Mouse (Mus musculus) c-Kit-negative CD71-positive TER-119-positive erythroid progenitor cells, embryonic 14.5 days (primary cell): ENCODE measurements around the gene Cbl.
"Not testable (repeated sequence)": the region's sequence is repeated elsewhere in the genome, so short reads cannot be mapped to it uniquely, and the experiment has no call there.

ENCODE experiments used
- DNase-seq: peaks from one replicate; pipeline ENCODE4 v3.0.0-alpha.2; 2013; ENCODE audit warnings: low read depth, low spot score

Gene Cbl

GRCm38 (mm10) chr9:44130581-44131275 lies 103.1 kb downstream of the Cbl start:
- DNase-seq, result no peak

DNA sequence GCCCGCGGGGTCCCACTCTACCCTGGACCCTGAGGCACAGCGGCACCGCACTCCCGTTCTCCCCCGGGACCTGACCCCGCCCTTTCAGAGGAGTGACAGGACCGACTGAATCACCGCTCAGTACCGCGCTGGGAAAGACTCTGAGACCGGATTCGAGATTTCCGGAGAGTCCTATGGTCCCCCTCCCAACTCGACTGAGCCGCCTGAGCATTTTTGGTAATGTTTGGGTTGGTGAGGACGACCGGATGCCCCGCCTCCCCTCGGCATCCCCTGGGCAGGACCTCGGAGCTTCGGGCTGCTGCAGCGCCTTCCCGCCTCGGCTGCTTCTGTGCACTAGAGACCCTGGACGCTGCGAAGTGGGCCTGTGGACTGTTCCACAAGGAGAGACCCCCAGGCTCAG lies 103.8 kb downstream of the Cbl start:
- DNase-seq, result no peak

- no peak for DNase-seq
Measured at GRCm38 (mm10) chr9:44129633-44130032, 104.2 kb downstream of the Cbl start.

DNA sequence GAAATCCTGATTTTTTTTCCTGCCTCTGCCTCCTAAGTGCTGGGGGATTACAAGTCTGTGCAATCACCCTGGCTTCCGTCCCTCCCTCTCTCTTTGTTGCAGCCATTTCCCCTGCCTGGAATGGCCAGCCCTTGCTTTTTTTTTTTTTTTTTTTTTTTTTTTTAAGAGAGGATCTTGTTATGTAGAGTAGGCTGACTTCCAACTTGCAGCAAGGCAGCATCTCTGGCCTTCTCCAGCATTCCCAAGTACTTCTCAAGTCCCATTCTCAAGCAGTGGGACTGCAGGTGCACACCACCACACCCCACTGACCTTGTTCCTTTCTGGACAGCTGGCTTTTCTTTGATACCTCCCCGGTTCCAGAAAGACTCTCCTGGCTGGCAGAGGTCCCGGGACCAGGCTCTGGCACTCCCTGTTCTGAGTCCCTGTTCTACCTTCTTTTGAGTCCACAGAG lies 106.5 kb downstream of the Cbl start:
- DNase-seq, result no peak

- no peak for DNase-seq
Measured at GRCm38 (mm10) chr9:44126746-44127145, 107.1 kb downstream of the Cbl start.

DNA sequence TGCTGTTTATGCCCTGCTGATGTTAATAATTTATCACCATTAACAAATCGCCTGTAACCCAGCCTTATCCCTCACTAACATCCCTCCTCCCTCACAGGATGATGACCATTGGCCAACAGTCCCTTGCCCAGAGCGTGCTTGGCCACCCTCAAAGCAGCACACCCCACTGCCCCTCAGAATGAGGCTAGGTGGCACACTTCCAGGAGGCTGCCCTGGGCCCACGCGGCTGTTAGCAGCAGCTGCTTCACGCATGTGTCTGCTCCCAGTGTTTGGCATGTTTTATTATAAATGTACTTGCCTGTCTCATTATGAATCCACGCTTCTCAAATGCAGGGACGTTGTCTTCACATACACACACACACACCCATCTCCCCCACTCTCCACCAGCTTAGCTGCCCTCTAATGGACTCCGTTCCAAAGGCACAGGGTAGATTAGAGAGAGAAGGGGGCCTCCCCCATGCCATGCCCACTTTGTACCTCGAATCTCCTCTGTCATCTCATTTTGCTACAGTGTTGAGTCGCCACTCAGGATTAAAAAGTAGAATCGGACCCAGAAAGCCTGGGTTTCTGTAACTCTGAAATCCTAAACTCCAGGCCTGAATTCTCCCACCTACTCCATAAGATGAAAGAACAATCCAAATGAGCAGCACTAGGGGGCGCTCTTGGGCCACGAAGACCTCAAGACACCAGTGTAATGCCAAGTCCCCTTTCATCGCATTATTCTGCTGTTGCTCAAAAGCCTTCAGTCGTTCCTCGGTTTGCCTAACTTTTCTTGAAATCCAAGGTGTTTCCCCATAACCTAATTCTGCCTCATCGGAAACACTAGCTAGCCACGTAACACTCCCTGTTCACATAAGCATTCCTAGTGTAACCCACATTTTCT lies 108.1 kb downstream of the Cbl start:
- DNase-seq, result peak; percentile 61

- DNase-seq, result no peak
Measured at GRCm38 (mm10) chr9:44125026-44125425, 108.8 kb downstream of the Cbl start.

DNA sequence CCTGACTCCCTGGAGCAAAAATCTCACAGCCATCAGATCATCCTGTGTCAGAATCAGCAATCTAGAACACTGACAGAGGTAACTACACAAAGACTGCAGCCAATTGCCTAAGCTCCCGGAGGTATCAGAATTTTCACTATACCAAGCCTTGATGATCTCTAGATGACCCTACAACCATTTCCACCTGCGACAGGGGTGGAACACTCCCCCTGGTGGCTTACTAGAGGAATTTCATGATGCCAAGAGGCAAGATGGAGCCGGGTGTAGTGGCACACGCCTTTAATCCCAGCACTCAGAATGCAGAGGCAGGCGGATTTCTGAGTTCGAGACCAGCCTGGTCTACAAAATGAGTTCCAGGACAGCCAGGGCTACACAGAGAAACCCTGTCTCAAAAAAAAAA lies 109.5 kb downstream of the Cbl start:
- DNase-seq, result no peak

GRCm38 (mm10) chr9:44119948-44120465 lies 113.8 kb downstream of the Cbl start:
- DNase-seq, result no peak

DNA sequence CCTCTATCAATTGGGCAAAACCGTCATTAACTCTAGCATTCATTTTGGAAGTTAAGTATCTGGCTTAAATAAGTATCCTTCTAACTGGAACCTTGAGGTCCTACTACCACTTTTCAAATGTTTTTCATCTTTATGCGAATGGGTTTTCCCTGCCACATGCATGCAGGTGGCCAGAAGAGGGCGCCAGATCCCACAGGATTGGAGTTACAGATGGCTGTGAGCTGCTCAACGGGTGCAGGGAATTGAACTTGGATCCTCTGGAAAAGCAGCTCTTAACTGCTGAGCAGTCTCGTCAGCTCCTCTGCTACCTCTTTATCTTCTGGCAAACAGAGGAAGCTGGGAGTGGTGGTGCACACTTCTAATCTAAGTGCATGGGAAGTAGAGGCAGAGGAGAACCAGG lies 114.8 kb downstream of the Cbl start:
- DNase-seq, result no peak

GRCm38 (mm10) chr9:44116182-44116581 lies 117.7 kb downstream of the Cbl start:
- no peak for DNase-seq

DNA sequence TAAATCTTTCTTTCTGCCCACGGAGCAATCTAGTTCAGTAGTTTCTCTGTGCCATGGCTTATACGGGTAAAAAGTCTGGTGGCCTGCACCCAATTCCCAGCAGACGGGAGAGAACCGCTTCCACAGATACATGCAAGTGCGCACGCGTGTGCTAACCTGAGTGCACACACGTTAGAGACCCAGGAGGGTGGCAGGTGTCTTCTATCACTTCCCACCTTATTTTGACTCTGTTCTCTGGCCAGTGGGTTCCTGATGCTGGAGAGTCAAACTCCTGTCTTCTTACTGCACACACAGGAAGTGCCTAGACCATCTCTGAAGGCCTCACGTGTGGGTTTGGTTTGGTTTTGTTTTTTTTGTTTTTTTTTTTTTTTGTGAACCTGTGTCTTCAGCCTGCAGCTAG lies 118.2 kb downstream of the Cbl start:
- DNase-seq, result no peak

DNA sequence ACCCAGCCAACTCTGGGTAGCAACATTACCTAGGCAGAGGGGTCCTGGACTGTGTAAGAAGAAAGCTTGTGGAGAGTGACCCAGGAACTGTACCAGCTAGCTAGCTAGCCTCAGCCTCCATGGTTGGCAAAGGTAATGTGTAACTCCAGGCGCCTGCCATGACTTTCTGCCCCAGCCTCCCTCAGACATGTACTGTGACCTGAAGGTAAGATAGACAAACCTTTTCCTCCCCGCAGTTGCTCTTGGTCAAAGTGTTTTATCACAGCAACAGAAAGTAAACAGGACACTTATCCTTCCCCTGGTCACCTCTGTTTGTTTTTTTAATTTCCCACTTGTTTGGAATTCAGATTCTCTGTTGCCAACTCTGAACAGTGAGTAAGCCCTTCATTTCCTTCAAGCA lies 119.4 kb downstream of the Cbl start:
- no peak for DNase-seq

DNA sequence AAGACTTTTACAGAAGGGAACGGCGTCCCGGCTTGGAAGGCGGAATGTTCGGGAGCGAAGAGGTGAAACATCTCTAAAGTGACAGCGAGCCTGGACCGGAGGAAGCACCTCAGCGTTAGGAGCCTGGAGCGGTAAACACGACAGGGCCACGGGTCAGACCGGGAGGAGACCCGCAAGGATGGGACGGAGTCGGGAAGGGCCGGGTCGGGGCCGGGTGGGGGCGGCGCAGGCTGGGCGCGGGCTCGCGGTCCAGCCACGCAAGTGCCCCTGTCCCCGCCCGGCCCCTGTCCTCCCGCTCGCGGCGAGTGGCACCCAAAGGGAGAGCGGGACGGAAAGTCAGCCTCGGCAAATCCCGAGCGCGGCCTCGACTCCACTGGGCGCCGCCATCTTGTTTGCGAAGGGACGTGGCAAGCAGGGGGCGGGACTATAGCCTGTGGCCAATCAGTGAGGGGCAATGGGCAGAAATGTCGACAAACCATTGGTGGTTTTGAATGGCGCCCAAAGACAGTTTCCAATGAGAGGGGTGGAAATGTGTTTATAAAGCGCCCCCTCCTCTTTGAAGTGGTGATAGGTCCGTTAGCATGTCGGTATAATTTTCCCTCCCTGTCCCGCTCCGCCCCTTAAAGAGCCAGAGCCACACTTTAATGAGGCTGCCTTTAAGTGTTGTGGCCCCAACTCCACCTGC lies 120.6 kb downstream of the Cbl start, which contains the start of the genes Gm49380 and Rnf26:
Gene Gm49380 (minus strand): TSS at position 396 of the 685 bp plus-strand sequence.
Gene Rnf26 (minus strand): TSS at position 413 of the 685 bp plus-strand sequence.
- peak; percentile 98 for DNase-seq

GRCm38 (mm10) chr9:44111909-44112308 lies 121.9 kb downstream of the Cbl start:
- DNase-seq, result not testable (repeated sequence)

- DNase-seq, result peak; percentile 71
Measured at GRCm38 (mm10) chr9:44109360-44110095, 124.3 kb downstream of the Cbl start.

DNA sequence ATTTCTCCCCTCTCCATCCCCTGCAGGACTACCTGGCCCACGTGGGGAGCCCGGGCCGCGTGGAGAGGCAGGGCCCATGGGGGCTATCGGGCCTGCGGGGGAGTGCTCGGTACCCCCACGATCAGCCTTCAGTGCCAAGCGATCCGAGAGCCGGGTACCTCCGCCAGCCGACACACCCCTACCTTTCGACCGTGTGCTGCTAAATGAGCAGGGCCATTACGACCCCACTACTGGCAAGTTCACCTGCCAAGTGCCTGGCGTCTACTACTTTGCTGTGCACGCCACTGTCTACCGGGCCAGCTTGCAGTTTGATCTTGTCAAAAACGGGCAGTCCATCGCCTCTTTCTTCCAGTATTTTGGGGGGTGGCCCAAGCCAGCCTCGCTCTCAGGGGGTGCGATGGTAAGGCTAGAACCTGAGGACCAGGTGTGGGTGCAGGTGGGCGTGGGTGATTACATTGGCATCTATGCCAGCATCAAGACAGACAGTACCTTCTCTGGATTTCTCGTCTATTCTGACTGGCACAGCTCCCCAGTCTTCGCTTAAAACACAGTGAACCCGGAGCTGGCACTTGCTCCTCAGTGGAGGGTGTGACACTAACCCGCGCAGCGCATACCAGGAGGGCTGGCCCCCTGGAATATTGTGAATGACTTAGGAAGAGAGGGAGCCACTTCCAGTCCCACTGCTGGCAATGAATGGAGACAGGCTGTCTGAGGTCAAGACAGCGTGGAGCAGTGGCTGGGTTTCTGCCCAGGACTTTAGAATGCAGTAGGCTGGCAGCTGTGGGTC lies 125.4 kb downstream of the Cbl start:
- no peak for DNase-seq

- DNase-seq, result no peak
Measured at GRCm38 (mm10) chr9:44107557-44108179, 126.2 kb downstream of the Cbl start.

DNA sequence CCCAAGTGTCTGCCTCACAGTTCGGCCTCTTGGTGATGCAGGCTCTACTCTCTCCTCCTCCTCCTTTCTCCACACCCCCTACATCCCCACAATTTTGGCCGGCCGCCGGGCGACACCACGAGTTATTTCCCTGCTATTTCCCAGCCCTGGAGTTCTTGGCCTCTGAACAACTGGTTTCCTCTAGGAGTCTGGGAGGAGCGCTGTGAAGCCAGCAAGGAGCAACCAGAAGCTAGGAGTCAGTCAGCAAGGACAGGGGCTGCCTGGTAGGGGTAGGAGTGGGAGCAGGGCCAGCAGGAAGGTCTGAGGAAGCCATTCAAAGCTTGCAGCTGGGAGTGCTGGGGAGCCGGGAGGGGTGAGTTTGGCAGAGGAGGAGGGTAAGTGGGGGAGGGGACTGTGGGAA lies 126.7 kb downstream of the Cbl start, which contains the start of gene C1qtnf5:
Gene C1qtnf5 (plus strand): TSS at position 136 of the 400 bp plus-strand sequence.
- no peak for DNase-seq

GRCm38 (mm10) chr9:44106596-44106995 lies 127.3 kb downstream of the Cbl start:
- DNase-seq, result no peak
